Mouse (Mus musculus) cortical plate, adult 2 months (tissue): ENCODE results near the gene Tsc2. TPM values are rescaled to one million over a fixed set of nuclear protein-coding genes. Genes with fewer than 3 reads are reported as not detected.

Source experiments
- H3K27ac ChIP-seq: fragments of 200-500 bp; 2 replicates; pipeline ENCODE4 v1.5.1; 2012; ENCODE audit warnings: low read length, control low read depth, inconsistent platforms; ENCODE audit not compliant: insufficient read depth
- H3K4me1 ChIP-seq: fragments of 200-500 bp; 2 replicates; pipeline ENCODE4 v1.6.1; 2011; ENCODE audit warnings: low read length; ENCODE audit not compliant: control insufficient read depth, insufficient read depth
- H3K4me3 ChIP-seq: fragments of 200-500 bp; 2 replicates; pipeline ENCODE4 v1.5.1; 2011; ENCODE audit warnings: mild to moderate bottlenecking, low read length, control low read depth; ENCODE audit not compliant: insufficient read depth
- CTCF ChIP-seq: fragments of 200-500 bp; IDR thresholded peaks from 2 replicates; pipeline ENCODE4 v1.5.1; 2011; ENCODE audit warnings: mild to moderate bottlenecking, control low read depth, low read length; ENCODE audit not compliant: insufficient read depth; ENCODE audit errors: extremely low read depth
- POLR2A ChIP-seq: fragments of 200-500 bp; IDR thresholded peaks from 2 replicates; pipeline ENCODE4 v1.6.1; 2011; ENCODE audit warnings: mild to moderate bottlenecking, low read length, control low read depth; ENCODE audit not compliant: insufficient read depth; ENCODE audit errors: extremely low read depth
- polyA plus RNA-seq: library from polyadenylated mRNA; depleted of rRNA; stranded (reverse); fragments of >200 nt; gene quantifications from 2 replicates; pipeline ENCODE4 v1.2.3, GENCODE M21; 2012

Gene Tsc2
- polyA plus RNA-seq, 1 experiment: 163 TPM

DNA sequence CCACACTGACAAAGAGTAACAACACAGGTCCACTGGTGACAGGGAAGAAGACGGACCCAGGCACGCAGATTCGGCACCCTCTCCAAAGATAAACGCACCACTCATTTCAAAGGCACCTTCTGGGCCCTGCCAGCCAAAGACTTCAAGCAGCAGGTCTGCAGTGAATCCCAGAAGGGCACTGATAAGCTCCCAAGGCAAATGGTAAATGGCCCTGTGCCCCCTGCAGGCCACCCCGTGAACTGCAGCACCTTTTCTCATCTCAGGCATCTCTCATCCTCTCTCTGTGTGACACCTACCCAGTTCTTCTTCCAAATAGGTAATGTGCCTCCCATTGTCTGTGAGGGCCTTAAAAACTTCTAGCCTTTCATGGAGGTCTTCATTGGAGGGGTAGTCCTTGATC is 3.8 kb downstream of the Tsc2 start:
- Histone ChIP-seq H3K27ac (no peak overlapping the region), H3K4me3 (no peak overlapping the region), H3K4me1 (peaks cover 5% of the 10 kb centered on the region; the same call in 1 of the 2 replicates)
- TF ChIP-seq POLR2A (no peak), CTCF (peak; percentile 85)

- TF ChIP-seq CTCF (no peak), POLR2A (no peak)
- Histone ChIP-seq H3K4me1 (peaks cover 3% of the 10 kb centered on the region), H3K27ac (no peak overlapping the region), H3K4me3 (no peak overlapping the region)
Observed at GRCm38 (mm10) chr17:24625472-24625871, 7.0 kb downstream of the Tsc2 start.

GRCm38 (mm10) chr17:24617561-24618194 is 14.8 kb downstream of the Tsc2 start:
- no peak for TF ChIP-seq POLR2A
- TF ChIP-seq CTCF: peak; percentile 20; the same call in 1 of the 2 replicates
- Histone ChIP-seq H3K27ac (no peak overlapping the region), H3K4me1 (peaks cover 2% of the 10 kb centered on the region; the same call in 1 of the 2 replicates)

DNA sequence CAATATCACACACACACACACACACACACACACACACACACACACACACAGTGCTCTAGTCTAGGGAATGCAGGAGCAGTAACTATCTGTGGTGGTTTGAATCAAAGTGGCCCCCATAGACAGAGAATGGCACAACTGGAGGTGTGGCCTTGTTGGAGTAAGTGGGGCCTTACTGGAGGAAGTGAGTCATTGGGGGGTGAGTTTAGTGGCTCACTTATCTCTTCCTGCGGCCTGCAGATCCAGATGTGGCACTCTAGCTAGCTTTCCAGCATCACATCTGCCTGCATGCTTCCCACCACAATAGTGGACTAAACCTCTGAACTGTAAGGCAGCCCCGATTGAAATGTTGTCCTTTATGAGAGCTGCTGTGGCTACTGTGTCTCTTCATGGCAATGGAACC is 21.7 kb downstream of the Tsc2 start:
- Histone ChIP-seq H3K4me3 (no peak overlapping the region), H3K27ac (no peak overlapping the region), H3K4me1 (no peaks in the 10 kb centered on the region)
- TF ChIP-seq CTCF: no peak
- no peak for TF ChIP-seq POLR2A

More at GRCm38 (mm10) chr17:24617561-24618194, 14.8 kb downstream of the Tsc2 start:
- no peak overlapping the region for H3K4me3 ChIP-seq

GRCm38 (mm10) chr17:24608874-24609273 is 23.6 kb downstream of the Tsc2 start:
- no peak overlapping the region for H3K27ac ChIP-seq
- H3K4me3 ChIP-seq: no peak overlapping the region
- no peaks in the 10 kb centered on the region for H3K4me1 ChIP-seq
- TF ChIP-seq POLR2A: no peak
- TF ChIP-seq CTCF: no peak

DNA sequence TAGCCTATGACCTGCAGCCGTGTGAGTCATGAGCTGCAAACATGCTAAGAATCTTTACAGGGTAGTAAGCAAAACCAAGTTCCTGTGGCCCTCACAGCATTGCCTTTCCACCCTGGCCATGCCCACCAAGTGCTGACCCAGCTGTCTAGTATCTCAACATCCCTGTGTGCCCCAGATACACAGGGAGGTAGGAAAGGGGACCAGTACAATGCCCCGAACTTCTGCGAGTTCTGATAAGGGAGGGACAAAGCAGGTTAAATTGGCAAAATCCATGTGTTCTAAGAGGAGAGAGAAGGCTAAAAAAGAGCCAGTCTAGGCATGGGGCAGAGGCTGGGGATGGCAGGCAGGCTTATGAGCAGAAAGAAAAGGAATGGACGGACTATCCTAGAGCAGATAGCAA is 24.1 kb downstream of the Tsc2 start:
- H3K4me1 ChIP-seq: no peaks in the 10 kb centered on the region
- no peak overlapping the region for H3K4me3 ChIP-seq
- no peak overlapping the region for H3K27ac ChIP-seq
- TF ChIP-seq CTCF (no peak), POLR2A (no peak)

DNA sequence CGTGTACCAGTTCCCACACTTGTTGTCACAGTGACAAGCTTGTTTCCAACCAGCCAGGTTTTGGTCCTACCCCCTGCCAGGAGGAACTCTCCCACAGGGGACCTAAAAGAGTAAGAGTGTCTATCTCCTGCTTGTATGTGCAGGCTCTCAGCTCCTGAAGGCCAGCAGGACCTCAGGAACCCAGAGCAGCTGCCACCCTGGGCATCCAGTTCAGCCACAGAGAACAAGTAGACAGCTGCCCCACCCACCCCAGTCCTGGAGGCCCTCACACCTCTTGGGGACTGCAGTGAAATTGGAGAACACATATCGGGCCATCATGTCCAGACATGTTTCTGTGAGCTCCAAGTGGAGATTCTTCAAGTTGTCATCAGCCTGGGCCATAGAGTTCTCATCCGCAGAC is 27.9 kb downstream of the Tsc2 start:
- Histone ChIP-seq H3K4me3 (no peak overlapping the region), H3K4me1 (no peaks in the 10 kb centered on the region)
- TF ChIP-seq CTCF: no peak
- no peak for TF ChIP-seq POLR2A

DNA sequence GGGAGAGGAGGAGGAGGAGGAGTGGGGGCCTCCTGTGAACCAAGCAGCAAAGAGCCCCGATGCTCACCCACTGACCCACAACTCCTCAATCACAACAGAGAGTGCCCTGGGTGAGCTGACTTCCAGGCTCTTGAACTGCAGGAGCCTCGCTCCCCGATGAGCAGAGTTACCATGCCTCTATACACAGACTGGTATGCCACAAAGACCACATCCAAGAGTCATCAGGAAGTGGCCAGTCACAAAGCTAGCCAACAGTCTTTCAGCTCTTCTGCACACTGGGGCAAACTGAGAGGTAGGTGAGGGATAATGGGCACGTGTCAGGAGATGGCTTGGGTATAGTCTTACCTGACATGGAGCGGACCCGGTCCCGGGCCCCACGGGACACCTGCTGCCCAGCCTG is 28.5 kb downstream of the Tsc2 start:
- H3K4me3 ChIP-seq: no peak overlapping the region
- H3K27ac ChIP-seq: no peak overlapping the region
- H3K4me1 ChIP-seq: no peaks in the 10 kb centered on the region
- no peak for TF ChIP-seq CTCF
- no peak for TF ChIP-seq POLR2A

More for the DNA sequence above, 27.9 kb downstream of the Tsc2 start:
- no peak overlapping the region for H3K27ac ChIP-seq

- no peak overlapping the region for H3K27ac ChIP-seq
- no peak for TF ChIP-seq CTCF
- TF ChIP-seq POLR2A: no peak
- H3K4me3 ChIP-seq: no peak overlapping the region
- H3K4me1 ChIP-seq: no peaks in the 10 kb centered on the region
Observed at GRCm38 (mm10) chr17:24600502-24600901, 31.9 kb downstream of the Tsc2 start.

DNA sequence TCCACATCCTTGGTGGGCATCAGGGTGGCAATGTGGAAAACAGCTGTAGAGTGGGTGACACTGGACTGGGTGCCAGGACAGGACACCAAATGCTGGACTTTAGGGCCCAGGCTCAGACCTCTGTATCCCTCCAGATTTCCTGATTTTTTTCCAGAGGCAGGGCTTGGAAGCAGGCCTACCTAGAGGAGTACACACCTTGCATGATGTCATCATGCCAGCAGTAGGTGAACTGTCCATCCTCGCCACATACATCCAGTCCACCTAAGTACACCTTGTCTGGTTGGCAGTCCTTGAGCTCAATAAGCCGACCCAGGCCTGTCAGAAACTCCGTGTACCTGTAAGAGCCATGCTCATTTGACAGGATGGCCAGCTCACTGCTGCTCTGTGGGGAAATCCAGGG is 34.4 kb downstream of the Tsc2 start:
- TF ChIP-seq CTCF: no peak
- no peaks in the 10 kb centered on the region for H3K4me1 ChIP-seq
- no peak overlapping the region for H3K4me3 ChIP-seq
- H3K27ac ChIP-seq: no peak overlapping the region
